Mouse (Mus musculus): Measurements from ENCODE around the gene Gemin5. TPM values are rescaled to one million over a fixed set of nuclear protein-coding genes. Genes with fewer than 3 reads are reported as not detected.
A peak's percentile ranks its signal among the peaks of the same experiment; 100 is the strongest.

The Gemin5 gene
- total and polyA plus RNA-seq, 3 experiments, result 3.2 to 9.3 (median 9.1) TPM

DNA sequence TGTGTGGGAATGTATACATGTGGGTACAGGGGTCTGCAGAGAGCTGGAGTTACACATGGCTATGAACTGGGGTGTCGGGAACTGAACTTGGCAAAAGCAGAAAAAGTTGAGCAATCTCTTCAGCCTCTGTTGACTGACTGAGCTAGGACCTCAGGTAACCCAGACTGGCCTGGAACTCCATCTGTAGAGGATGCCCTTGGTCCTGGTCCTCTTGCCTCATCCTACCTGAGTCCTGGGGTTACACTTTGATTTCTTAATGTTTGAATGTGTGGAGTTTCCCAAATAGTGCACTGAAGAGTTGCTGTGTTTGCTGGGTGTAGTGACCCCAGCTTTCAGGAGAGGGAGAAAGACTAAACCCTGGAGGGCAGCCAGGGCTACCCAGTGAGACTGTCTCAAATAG lies 72.8 kb downstream of the Gemin5 start:
- Histone ChIP-seq H3K4me1 (ENCODE audit: control insufficient read depth, insufficient read depth, low read length) (peaks cover 3% of the 10 kb centered on the region), H3K79me2 (replicated peaks; ENCODE audit: control insufficient read depth, insufficient read depth, low read length) (no peaks in the 10 kb centered on the region), H3K27ac (no peak overlapping the region), H3K36me3 (ENCODE audit: control insufficient read depth, insufficient read depth, low read length) (no peaks in the 10 kb centered on the region), H3K9ac (ENCODE audit: low read depth, low read length) (no peak overlapping the region), H3K4me3 (no peak overlapping the region), H3K27me3 (ENCODE audit: control insufficient read depth, insufficient read depth, low read length) (no peaks in the 10 kb centered on the region)
- 91% methylated on average over 1 of the region's 1 CpGs for WGBS
- no peak for DNase-seq
- no peak for TF ChIP-seq EP300 (IDR thresholded peaks at IDR 0.05; ENCODE audit: insufficient read depth, low read depth, low read length)
- TF ChIP-seq CTCF (IDR thresholded peaks at IDR 0.05), result no peak
- no peak for TF ChIP-seq POLR2A (IDR thresholded peaks at IDR 0.05; ENCODE audit: insufficient read depth, low read depth, low read length)
- intact Hi-C loops (cut with DNase I), result loop anchor here (5.0 kb wide), 1 partner anchor 143 kb away; no protein-coding TSS in a partner anchor

DNA sequence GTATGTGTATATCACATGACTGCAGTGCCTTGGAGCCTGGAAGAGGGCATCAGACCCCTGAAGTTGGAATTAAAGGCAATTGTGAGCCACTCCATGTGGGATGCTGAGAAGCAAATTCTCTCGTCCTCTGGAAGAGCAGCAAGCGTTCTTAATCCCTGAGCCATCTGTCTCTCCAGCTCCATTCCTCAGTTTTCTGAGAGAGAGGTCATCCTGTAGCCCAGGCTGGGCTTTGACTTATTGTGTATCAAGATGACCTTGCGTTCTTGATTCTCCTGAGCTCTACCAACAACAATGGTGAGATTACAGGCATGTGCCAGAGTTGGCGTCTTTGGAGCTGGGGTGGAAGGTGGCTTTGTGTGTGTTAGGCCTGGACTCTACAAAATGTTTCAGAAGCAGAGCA lies 73.6 kb downstream of the Gemin5 start:
- Histone ChIP-seq H3K27me3 (ENCODE audit: control insufficient read depth, insufficient read depth, low read length) (no peaks in the 10 kb centered on the region), H3K27ac (no peak overlapping the region), H3K36me3 (ENCODE audit: control insufficient read depth, insufficient read depth, low read length) (no peaks in the 10 kb centered on the region), H3K79me2 (replicated peaks; ENCODE audit: control insufficient read depth, insufficient read depth, low read length) (no peaks in the 10 kb centered on the region), H3K4me1 (ENCODE audit: control insufficient read depth, insufficient read depth, low read length) (peaks cover 3% of the 10 kb centered on the region), H3K9ac (ENCODE audit: low read depth, low read length) (no peak overlapping the region), H3K4me3 (no peak overlapping the region)
- 90% methylated on average over 4 of the region's 4 CpGs for WGBS
- intact Hi-C loops (cut with DNase I), result loop anchor here (5.0 kb wide), 1 partner anchor 142 kb away; no protein-coding TSS in a partner anchor
- TF ChIP-seq EP300 (IDR thresholded peaks at IDR 0.05; ENCODE audit: insufficient read depth, low read depth, low read length) (no peak), POLR2A (IDR thresholded peaks at IDR 0.05; ENCODE audit: insufficient read depth, low read depth, low read length) (no peak), CTCF (IDR thresholded peaks at IDR 0.05) (no peak)
- DNase-seq, result no peak

DNA sequence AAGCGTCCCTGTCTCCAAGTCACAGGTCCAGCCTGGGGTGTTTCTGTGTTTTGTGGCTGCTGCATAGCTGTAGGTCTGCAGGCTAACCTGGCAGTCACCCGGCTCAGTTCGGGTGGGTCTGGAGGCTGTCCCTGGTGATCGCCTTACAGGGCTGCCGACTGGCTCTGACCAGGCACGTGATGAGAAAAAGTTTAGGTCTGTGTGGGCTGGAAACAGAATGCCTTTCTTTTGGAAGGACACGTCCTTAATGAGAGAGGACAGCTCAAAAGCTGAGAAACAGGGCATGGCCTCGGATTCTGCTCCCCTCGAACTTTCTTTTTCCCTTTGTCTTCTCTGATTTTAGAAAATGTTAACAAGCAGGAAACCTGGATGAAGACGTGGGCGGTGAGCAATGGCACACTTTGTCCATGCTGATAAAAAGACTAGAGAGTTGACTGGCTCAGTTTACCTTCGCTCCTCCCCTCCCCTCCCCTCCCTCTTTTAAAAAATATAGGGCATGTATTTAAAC lies 75.3 kb downstream of the Gemin5 start, which contains the start of gene Gm12248:
Gene Gm12248 (minus strand): TSS at position 114 of the 508 bp plus-strand sequence.
- no peaks in the 10 kb centered on the region for H3K27me3 ChIP-seq (ENCODE audit: control insufficient read depth, insufficient read depth, low read length)
- no peaks in the 10 kb centered on the region for H3K79me2 ChIP-seq (replicated peaks; ENCODE audit: control insufficient read depth, insufficient read depth, low read length)
- peak within 1 kb of the TSS; percentile 21 for H3K9ac ChIP-seq (ENCODE audit: low read depth, low read length)
- peak within 1 kb of the TSS; percentile 60 for H3K27ac ChIP-seq
- DNase-seq, result peak; percentile 61 to 66
- peak within 1 kb of the TSS; percentile 46 for H3K4me3 ChIP-seq
- peaks cover 3% of the 10 kb centered on the region for H3K4me1 ChIP-seq (ENCODE audit: control insufficient read depth, insufficient read depth, low read length)
- intact Hi-C loops (cut with DNase I), result no loop called here
- WGBS, result 12% methylated on average over 12 of the region's 12 CpGs
- TF ChIP-seq CTCF (IDR thresholded peaks at IDR 0.05), result no peak
- TF ChIP-seq EP300 (IDR thresholded peaks at IDR 0.05; ENCODE audit: insufficient read depth, low read depth, low read length), result no peak
- peak; percentile 52; the same call in 1 of the 2 replicates for TF ChIP-seq POLR2A (IDR thresholded peaks at IDR 0.05; ENCODE audit: insufficient read depth, low read depth, low read length)
- no peaks in the 10 kb centered on the region for H3K36me3 ChIP-seq (ENCODE audit: control insufficient read depth, insufficient read depth, low read length)

DNA sequence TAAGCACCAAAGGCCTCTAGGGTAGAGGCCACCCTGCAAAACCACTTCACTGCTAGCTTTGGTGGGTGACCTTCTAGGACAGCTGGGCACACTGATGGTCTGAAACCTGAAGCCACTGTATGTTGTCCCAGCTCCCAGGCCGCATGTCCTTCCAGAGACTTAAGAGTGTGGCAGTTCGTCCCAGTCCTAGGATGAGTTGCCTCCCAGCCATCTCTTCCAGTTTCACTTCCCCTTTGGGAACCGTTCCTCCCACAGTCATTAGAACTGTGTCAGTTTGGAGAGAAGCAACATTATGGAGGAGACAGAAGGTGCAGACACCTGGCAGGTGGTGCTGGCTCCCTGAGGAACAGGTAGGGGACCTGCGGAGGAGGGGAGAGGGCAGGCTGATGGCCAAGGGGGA lies 75.8 kb downstream of the Gemin5 start:
- H3K4me1 ChIP-seq (ENCODE audit: control insufficient read depth, insufficient read depth, low read length), result peaks cover 3% of the 10 kb centered on the region
- H3K27ac ChIP-seq, result peak overlapping the region; percentile 60
- H3K4me3 ChIP-seq, result peak overlapping the region; percentile 46
- H3K9ac ChIP-seq (ENCODE audit: low read depth, low read length), result peak overlapping the region; percentile 21
- no peak for TF ChIP-seq CTCF (IDR thresholded peaks at IDR 0.05)
- no peak for TF ChIP-seq POLR2A (IDR thresholded peaks at IDR 0.05; ENCODE audit: insufficient read depth, low read depth, low read length)
- no peak for TF ChIP-seq EP300 (IDR thresholded peaks at IDR 0.05; ENCODE audit: insufficient read depth, low read depth, low read length)
- no peaks in the 10 kb centered on the region for H3K36me3 ChIP-seq (ENCODE audit: control insufficient read depth, insufficient read depth, low read length)
- no peaks in the 10 kb centered on the region for H3K79me2 ChIP-seq (replicated peaks; ENCODE audit: control insufficient read depth, insufficient read depth, low read length)
- H3K27me3 ChIP-seq (ENCODE audit: control insufficient read depth, insufficient read depth, low read length), result no peaks in the 10 kb centered on the region
- WGBS, result 40% methylated on average over 4 of the region's 4 CpGs
- intact Hi-C loops (cut with DNase I), result no loop called here
- DNase-seq, result peak; percentile 13 to 25

DNA sequence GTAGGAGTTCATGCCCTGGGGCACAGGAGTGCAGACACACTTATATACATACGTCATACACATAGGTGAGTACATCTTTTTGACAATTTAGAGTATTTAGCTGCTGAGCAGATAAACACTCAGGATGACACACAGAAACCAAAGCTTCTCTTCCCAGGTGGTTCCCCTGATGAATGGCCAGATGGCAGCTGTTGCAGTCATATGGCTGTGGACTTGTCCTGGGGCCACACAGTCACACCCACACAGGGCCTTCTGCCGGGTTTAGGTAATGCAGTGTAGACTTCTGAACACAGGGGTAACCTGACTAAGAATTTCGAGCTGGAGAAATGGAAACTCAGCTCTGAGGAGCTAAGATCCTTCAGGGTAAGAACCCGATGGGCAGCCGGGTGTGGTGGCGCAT lies 86.6 kb downstream of the Gemin5 start:
- TF ChIP-seq CTCF (IDR thresholded peaks at IDR 0.05) (no peak), EP300 (IDR thresholded peaks at IDR 0.05; ENCODE audit: insufficient read depth, low read depth, low read length) (no peak), POLR2A (IDR thresholded peaks at IDR 0.05; ENCODE audit: insufficient read depth, low read depth, low read length) (no peak)
- no peaks in the 10 kb centered on the region for H3K27me3 ChIP-seq (ENCODE audit: control insufficient read depth, insufficient read depth, low read length)
- intact Hi-C loops (cut with DNase I), result no loop called here
- no peaks in the 10 kb centered on the region for H3K79me2 ChIP-seq (replicated peaks; ENCODE audit: control insufficient read depth, insufficient read depth, low read length)
- 82% methylated on average over 6 of the region's 6 CpGs for WGBS
- H3K4me3 ChIP-seq, result no peak overlapping the region
- no peak overlapping the region for H3K9ac ChIP-seq (ENCODE audit: low read depth, low read length)
- H3K27ac ChIP-seq, result no peak overlapping the region
- DNase-seq, result no peak
- no peaks in the 10 kb centered on the region for H3K36me3 ChIP-seq (ENCODE audit: control insufficient read depth, insufficient read depth, low read length)
- H3K4me1 ChIP-seq (ENCODE audit: control insufficient read depth, insufficient read depth, low read length), result no peaks in the 10 kb centered on the region

DNA sequence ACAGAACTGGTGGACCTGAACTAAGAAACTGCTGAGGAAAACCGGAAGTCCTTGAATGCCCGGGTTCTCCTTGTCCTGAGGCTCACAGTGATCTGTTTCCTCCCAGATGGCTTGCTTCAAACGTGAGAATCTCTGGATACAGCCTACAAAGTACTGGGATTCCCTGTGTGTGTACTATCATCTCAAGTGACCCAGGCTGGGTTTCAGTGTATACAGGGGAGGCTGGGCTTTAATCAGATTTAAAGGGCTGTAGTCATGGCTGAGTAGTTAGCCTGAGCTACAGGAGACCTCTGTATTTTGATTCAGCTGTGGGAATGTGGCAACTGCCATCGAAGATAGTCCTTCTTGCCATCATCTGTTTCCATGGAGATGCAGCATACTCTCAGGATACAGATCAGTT lies 91.1 kb downstream of the Gemin5 start:
- Histone ChIP-seq H3K79me2 (replicated peaks; ENCODE audit: control insufficient read depth, insufficient read depth, low read length) (no peaks in the 10 kb centered on the region), H3K9ac (ENCODE audit: low read depth, low read length) (no peak overlapping the region), H3K27me3 (ENCODE audit: control insufficient read depth, insufficient read depth, low read length) (no peaks in the 10 kb centered on the region), H3K4me3 (no peak overlapping the region), H3K4me1 (ENCODE audit: control insufficient read depth, insufficient read depth, low read length) (no peaks in the 10 kb centered on the region), H3K27ac (no peak overlapping the region), H3K36me3 (ENCODE audit: control insufficient read depth, insufficient read depth, low read length) (no peaks in the 10 kb centered on the region)
- no peak for TF ChIP-seq EP300 (IDR thresholded peaks at IDR 0.05; ENCODE audit: insufficient read depth, low read depth, low read length)
- no peak for TF ChIP-seq CTCF (IDR thresholded peaks at IDR 0.05)
- TF ChIP-seq POLR2A (IDR thresholded peaks at IDR 0.05; ENCODE audit: insufficient read depth, low read depth, low read length), result no peak
- DNase-seq, result no peak
- intact Hi-C loops (cut with DNase I), result no loop called here
- 56% methylated on average over 4 of the region's 4 CpGs for WGBS
